Mouse (Mus musculus) G1E (cell line): ENCODE data around the gene Rbm26.

Source experiments
- CTCF ChIP-seq: IDR thresholded peaks from 2 replicates; pipeline ENCODE4 v1.5.1; 2012; ENCODE audit warnings: low read depth, low read length, inconsistent platforms, mixed read lengths
- POLR2AphosphoS5 ChIP-seq: IDR thresholded peaks from 2 replicates; pipeline ENCODE4 v1.6.1; 2012; ENCODE audit warnings: low read depth, low read length, inconsistent platforms; ENCODE audit not compliant: insufficient replicate concordance
- TAL1 ChIP-seq: conservative IDR thresholded peaks from 2 replicates; pipeline ENCODE4 v1.6.1; 2012; ENCODE audit warnings: low read depth, low read length, inconsistent platforms, mixed read lengths

DNA sequence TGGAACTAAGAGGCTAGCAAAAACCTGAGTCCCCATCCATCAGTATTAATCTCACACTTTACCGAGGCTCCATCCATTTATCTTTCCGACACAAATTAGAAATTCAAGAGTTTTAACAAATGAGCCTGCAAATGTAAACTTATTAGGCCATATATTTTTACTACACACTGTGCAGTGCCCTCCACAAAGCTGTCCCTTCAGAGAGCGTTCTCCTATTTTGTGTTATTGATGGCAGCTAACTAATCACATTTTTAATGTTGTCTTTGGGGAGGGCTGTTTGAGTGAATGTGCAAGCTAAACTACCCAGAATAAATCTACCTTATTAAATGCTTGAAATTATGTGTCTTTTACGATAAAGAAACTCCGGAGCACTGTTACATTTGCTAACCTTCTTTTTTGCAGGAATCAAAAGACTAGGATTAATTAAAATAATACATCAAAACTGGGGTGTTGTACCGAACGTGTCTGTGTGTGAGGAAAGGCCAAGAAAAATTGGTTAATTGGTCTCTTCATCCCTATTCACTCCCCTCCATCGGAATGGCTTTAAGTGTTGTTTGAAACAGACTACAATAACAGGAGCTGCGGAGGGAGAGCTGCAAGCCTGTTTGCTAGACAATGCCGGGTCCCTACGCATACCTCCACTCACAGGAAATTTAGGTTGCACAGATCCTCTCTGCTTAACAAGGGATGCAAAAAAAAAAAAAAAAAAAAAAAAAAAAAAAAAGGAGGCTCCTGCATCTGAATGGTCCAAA lies 106.7 kb downstream of the Rbm26 start:
- no peak for TF ChIP-seq CTCF
- TF ChIP-seq TAL1, result no peak
- TF ChIP-seq POLR2AphosphoS5, result no peak
